Mouse (Mus musculus) hindbrain, embryonic 15.5 days (tissue): ENCODE measurements around the gene Nuak2. TPM values are rescaled to one million over a fixed set of nuclear protein-coding genes. Genes with fewer than 3 reads are reported as not detected.
A peak's percentile ranks its signal among the peaks of the same experiment; 100 is the strongest.

Experiments used
- ATAC-seq: fragments of 200-750 bp; cut with Nextera tagmentation; 2 replicates; pipeline ENCODE4 v1.8.0; 2017; ENCODE audit warnings: low read depth, moderate number of reproducible peaks, moderate TSS enrichment; ENCODE audit not compliant: low FRiP score
- H3K27ac ChIP-seq: fragments of 300-500 bp; sonication (generic); replicated peaks from 2 replicates; pipeline ENCODE4 v1.5.1; 2015; ENCODE audit warnings: mild to moderate bottlenecking, inconsistent platforms
- H3K27me3 ChIP-seq: fragments of 300-500 bp; sonication (generic); 2 replicates; pipeline ENCODE4 v1.6.1; 2015; ENCODE audit warnings: control low read depth, inconsistent platforms
- H3K36me3 ChIP-seq: fragments of 300-500 bp; sonication (generic); 2 replicates; pipeline ENCODE4 v1.6.1; 2015; ENCODE audit warnings: control low read depth, inconsistent platforms
- H3K4me1 ChIP-seq: fragments of 300-500 bp; sonication (generic); replicated peaks from 2 replicates; pipeline ENCODE4 v1.6.1; 2015; ENCODE audit warnings: control low read depth, inconsistent platforms
- H3K4me2 ChIP-seq: fragments of 300-500 bp; sonication (generic); 2 replicates; pipeline ENCODE4 v1.6.1; 2015; ENCODE audit warnings: moderate library complexity, mild to moderate bottlenecking, inconsistent platforms
- H3K4me3 ChIP-seq: fragments of 300-500 bp; sonication (generic); 2 replicates; pipeline ENCODE4 v1.5.1; 2015; ENCODE audit warnings: mild to moderate bottlenecking, inconsistent platforms
- H3K9ac ChIP-seq: fragments of 300-500 bp; sonication (generic); 2 replicates; pipeline ENCODE4 v1.6.1; 2015; ENCODE audit warnings: inconsistent platforms
- H3K9me3 ChIP-seq: fragments of 300-500 bp; sonication (generic); 2 replicates; pipeline ENCODE4 v1.6.1; 2016; ENCODE audit warnings: control low read depth, inconsistent platforms
- WGBS: fragments of 180-500 bp; shearing (Covaris S2); methylation state at CpG from one replicate; pipeline ENCODE4 v1.1.7; 2015; 5-methylcytosine and 5-hydroxymethylcytosine counted together
- polyA plus RNA-seq: library from polyadenylated mRNA; unstranded; fragments of >200 nt; fragmentation: Nextera tagmentation; extraction: Ambion mirVana; gene quantifications from 2 replicates; pipeline ENCODE4 v1.2.1, GENCODE M21; 2015

Nuak2 gene
- polyA plus RNA-seq, 1 experiment from 2014 or later, result 12.9 TPM

- Histone ChIP-seq H3K4me1 (peaks cover 47% of the 10 kb centered on the region), H3K27me3 (peaks cover 5% of the 10 kb centered on the region; the same call in 1 of the 2 replicates), H3K36me3 (no peaks in the 10 kb centered on the region), H3K9me3 (no peaks in the 10 kb centered on the region), H3K4me3 (peak overlapping the region; percentile 73), H3K27ac (peak overlapping the region; percentile 26), H3K4me2 (peak overlapping the region; percentile 85), H3K9ac (peak overlapping the region; percentile 70)
- ATAC-seq, result no peak
- 16% methylated on average over 7 of the region's 7 CpGs for WGBS
Observed at GRCm38 (mm10) chr1:132316625-132316994, 684 bp downstream of the Nuak2 start.

GRCm38 (mm10) chr1:132317413-132317812 lies 1.5 kb downstream of the Nuak2 start:
- 33% methylated on average over 4 of the region's 4 CpGs for WGBS
- Histone ChIP-seq H3K4me3 (peak overlapping the region; percentile 73; the same call in 1 of the 2 replicates), H3K4me1 (peaks cover 55% of the 10 kb centered on the region), H3K9me3 (no peaks in the 10 kb centered on the region), H3K36me3 (no peaks in the 10 kb centered on the region), H3K9ac (no peak overlapping the region; the same call in 1 of the 2 replicates), H3K4me2 (peak overlapping the region; percentile 85), H3K27me3 (peaks cover 5% of the 10 kb centered on the region; the same call in 1 of the 2 replicates), H3K27ac (peak overlapping the region; percentile 26)
- no peak for ATAC-seq

DNA sequence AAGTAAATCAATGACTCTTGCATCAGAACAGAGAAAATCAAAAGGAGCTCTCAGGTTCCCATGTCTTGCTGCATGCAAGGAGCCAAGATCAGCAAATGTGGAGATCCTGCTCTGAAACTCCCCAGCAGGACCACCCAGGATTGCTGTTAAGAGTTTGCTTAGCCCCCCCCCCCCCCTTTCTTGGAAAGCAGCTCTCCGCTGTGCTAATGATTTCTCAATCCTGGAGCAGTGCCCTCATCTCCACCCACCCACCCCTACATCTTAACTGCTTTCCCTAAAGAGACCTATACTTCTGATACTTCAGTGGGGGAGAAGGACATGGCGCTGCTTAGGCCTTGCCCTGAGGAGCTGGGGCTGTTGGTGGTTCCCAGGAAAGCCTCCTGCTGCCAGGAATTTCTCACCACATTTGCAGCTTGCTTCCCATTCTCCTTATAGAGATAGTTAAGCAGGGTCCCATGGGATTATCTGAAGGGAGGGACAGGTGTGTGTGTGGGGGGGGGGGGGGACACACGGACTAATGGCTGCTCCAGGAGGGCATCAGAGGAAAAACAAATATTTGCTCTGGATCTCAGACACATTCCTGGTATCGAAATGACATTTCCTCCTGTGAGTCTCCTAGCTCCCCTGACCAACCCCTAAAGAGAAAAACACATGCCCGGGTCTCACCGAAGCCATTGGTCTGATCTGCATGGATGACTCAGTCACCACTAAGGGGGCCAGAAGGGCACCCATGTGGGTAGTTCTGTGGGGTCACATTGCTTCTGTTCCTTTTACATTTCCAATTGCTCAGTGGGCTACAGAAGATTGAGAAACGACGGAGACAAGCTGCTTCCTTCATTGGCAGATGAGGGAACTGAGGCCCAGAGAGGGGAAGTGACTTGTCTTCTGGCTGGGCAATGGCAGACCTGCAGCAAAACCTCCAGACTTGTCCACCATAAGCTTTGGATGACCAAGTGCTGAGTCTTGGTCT lies 2.3 kb downstream of the Nuak2 start:
- no peak for ATAC-seq
- H3K9ac ChIP-seq, result peak overlapping the region; percentile 15; the same call in 1 of the 2 replicates
- peaks cover 63% of the 10 kb centered on the region for H3K4me1 ChIP-seq
- peak overlapping the region; percentile 73; the same call in 1 of the 2 replicates for H3K4me3 ChIP-seq
- H3K4me2 ChIP-seq, result peak overlapping the region; percentile 85
- WGBS, result 27% methylated on average over 8 of the region's 8 CpGs
- H3K27me3 ChIP-seq, result peaks cover 5% of the 10 kb centered on the region; the same call in 1 of the 2 replicates
- no peaks in the 10 kb centered on the region for H3K36me3 ChIP-seq
- H3K9me3 ChIP-seq, result no peaks in the 10 kb centered on the region
- H3K27ac ChIP-seq, result peak overlapping the region; percentile 63

GRCm38 (mm10) chr1:132319242-132319641 lies 3.3 kb downstream of the Nuak2 start:
- Histone ChIP-seq H3K4me1 (peaks cover 65% of the 10 kb centered on the region), H3K4me3 (no peak overlapping the region; the same call in 1 of the 2 replicates), H3K36me3 (no peaks in the 10 kb centered on the region), H3K9me3 (no peaks in the 10 kb centered on the region), H3K27me3 (peaks cover 5% of the 10 kb centered on the region; the same call in 1 of the 2 replicates), H3K9ac (no peak overlapping the region; the same call in 1 of the 2 replicates), H3K4me2 (peak overlapping the region; percentile 85), H3K27ac (peak overlapping the region; percentile 63)
- ATAC-seq, result 0 out of 2 replicates have a peak, but pooled peaks have one; percentile 13
- WGBS, result 36% methylated on average over 5 of the region's 5 CpGs

DNA sequence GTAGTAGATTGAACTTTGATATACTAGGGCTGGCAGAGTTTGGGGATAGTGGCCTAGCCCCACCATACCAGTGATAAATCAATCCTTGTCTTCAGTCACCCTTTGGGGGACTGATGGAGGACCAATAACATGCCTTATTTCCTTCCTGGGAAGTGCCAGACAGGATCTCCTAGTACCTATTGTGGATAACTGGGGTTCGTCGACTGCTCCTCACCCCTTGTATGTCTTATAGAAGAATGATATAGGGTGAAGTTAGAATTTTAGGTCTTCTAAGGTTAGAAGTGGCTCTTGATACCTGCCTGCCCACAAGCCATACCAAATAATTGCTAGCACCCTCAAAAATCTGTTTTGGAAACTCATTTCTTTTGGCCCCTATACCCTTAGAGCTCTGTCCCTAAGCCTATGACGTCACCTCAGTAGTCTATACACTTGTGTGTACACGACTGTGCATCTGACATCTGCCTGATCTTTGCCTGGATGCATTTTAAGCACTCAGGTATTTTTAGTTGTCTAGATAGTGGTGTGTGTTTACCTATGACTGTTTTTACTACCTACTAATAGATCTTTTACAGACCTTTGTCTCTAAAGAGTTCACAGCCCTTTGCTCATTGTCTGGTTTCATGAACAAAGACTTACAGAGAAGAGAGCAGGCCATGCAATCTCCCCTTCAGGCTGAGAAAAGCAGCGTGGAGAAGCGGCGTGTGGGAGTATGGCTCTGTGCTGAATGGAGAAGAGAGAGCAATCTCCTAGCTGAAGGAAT lies 6.1 kb downstream of the Nuak2 start:
- no peak overlapping the region for H3K4me3 ChIP-seq
- no peaks in the 10 kb centered on the region for H3K27me3 ChIP-seq
- WGBS, result 26% methylated on average over 7 of the region's 7 CpGs
- H3K36me3 ChIP-seq, result no peaks in the 10 kb centered on the region
- H3K4me2 ChIP-seq, result peak overlapping the region; percentile 20
- peaks cover 64% of the 10 kb centered on the region for H3K4me1 ChIP-seq
- ATAC-seq, result no peak
- H3K27ac ChIP-seq, result peak overlapping the region; percentile 85
- H3K9ac ChIP-seq, result peak overlapping the region; percentile 35; the same call in 1 of the 2 replicates
- no peaks in the 10 kb centered on the region for H3K9me3 ChIP-seq

GRCm38 (mm10) chr1:132322711-132323542 lies 7.0 kb downstream of the Nuak2 start:
- Histone ChIP-seq H3K36me3 (no peaks in the 10 kb centered on the region), H3K27ac (peak overlapping the region; percentile 85), H3K27me3 (no peaks in the 10 kb centered on the region), H3K4me2 (peak overlapping the region; percentile 20), H3K9ac (peak overlapping the region; percentile 35; the same call in 1 of the 2 replicates), H3K9me3 (no peaks in the 10 kb centered on the region), H3K4me1 (peaks cover 61% of the 10 kb centered on the region), H3K4me3 (no peak overlapping the region)
- whole genome bisulfite sequencing, result 12% methylated on average over 13 of the region's 13 CpGs
- ATAC-seq, result peak; percentile 85

DNA sequence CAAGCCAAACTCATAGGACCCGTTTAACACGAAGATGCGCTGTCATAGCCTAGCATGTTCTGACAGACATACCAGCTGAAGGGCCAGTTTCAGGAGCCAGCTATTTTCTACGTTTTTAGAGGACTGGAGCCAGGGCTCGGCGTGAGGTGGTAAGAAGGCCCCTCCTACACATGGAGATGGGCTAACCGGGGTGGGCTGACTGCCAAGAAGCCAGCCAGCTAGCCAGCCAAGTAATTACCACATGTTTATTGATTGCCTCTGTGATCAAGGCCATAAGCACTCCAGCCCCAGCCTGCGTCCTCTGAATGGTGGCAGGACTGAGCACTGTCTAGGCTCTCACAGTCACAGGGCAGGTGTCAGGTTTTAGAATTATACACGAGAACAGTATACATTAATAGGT lies 10.9 kb downstream of the Nuak2 start:
- peak; percentile 57 for ATAC-seq
- WGBS, result 30% methylated on average over 9 of the region's 9 CpGs
- peaks cover 6% of the 10 kb centered on the region for H3K36me3 ChIP-seq

DNA sequence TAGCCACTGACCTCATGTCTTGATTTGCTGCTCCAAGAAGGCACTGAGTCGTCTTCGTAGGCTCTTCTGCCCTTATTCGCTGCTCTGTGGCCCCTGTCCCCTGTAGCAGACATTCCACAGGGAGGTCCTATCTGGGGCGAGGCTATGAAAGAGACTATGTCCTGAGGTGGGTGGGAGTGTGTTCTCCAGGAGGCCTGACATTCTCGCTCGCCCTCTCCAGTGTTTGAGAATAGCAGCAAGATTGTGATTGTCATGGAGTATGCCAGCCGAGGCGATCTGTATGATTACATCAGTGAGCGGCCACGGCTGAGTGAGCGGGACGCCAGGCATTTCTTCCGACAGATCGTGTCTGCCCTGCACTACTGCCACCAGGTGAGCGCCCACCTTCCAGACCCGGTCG lies 11.6 kb downstream of the Nuak2 start:
- Histone ChIP-seq H3K27ac (0 out of 2 replicates have a peak overlapping the region, but pooled peaks have one; percentile 6), H3K27me3 (no peaks in the 10 kb centered on the region), H3K4me2 (no peak overlapping the region), H3K9me3 (no peaks in the 10 kb centered on the region), H3K36me3 (peaks cover 6% of the 10 kb centered on the region), H3K4me3 (no peak overlapping the region), H3K9ac (no peak overlapping the region), H3K4me1 (peaks cover 29% of the 10 kb centered on the region)
- ATAC-seq, result no peak
- WGBS, result 72% methylated on average over 17 of the region's 17 CpGs

More for the DNA sequence above, 10.9 kb downstream of the Nuak2 start:
- Histone ChIP-seq H3K4me1 (peaks cover 36% of the 10 kb centered on the region), H3K4me3 (no peak overlapping the region), H3K4me2 (no peak overlapping the region), H3K9ac (no peak overlapping the region), H3K27me3 (no peaks in the 10 kb centered on the region), H3K9me3 (no peaks in the 10 kb centered on the region), H3K27ac (peak overlapping the region; percentile 6; the same call in 1 of the 2 replicates)

- Histone ChIP-seq H3K9me3 (no peaks in the 10 kb centered on the region), H3K4me3 (no peak overlapping the region), H3K4me2 (no peak overlapping the region), H3K9ac (no peak overlapping the region), H3K27ac (no peak overlapping the region), H3K36me3 (peaks cover 6% of the 10 kb centered on the region), H3K27me3 (no peaks in the 10 kb centered on the region), H3K4me1 (peaks cover 27% of the 10 kb centered on the region)
- no peak for ATAC-seq
- WGBS, result 93% methylated on average over 3 of the region's 3 CpGs
Observed at GRCm38 (mm10) chr1:132328565-132328964, 12.6 kb downstream of the Nuak2 start.

DNA sequence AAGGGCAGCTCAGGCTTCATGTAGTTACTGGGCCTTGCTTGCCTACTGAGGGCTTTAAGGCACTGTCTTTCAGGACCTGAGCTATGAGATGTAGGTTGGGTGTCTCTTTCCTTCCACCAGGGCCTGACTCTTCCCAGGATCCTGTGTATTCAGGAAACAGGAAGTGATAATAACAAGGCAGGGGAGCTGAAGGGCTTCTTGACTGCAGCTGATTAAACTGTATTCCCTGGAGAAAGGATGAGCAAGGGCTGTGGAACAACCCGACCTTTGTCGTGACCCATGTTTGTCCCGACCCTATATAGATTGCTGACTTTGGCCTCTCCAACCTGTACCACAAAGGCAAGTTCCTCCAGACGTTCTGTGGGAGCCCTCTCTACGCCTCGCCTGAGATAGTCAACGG lies 13.7 kb downstream of the Nuak2 start:
- no peak for ATAC-seq
- Histone ChIP-seq H3K27me3 (no peaks in the 10 kb centered on the region), H3K9ac (no peak overlapping the region), H3K4me3 (no peak overlapping the region), H3K4me1 (peaks cover 36% of the 10 kb centered on the region), H3K9me3 (no peaks in the 10 kb centered on the region), H3K36me3 (peaks cover 6% of the 10 kb centered on the region), H3K27ac (no peak overlapping the region), H3K4me2 (no peak overlapping the region)
- WGBS, result 83% methylated on average over 7 of the region's 7 CpGs

- Histone ChIP-seq H3K9ac (no peak overlapping the region), H3K27me3 (no peaks in the 10 kb centered on the region), H3K4me2 (no peak overlapping the region), H3K4me3 (no peak overlapping the region), H3K27ac (no peak overlapping the region), H3K36me3 (peaks cover 6% of the 10 kb centered on the region), H3K4me1 (peaks cover 43% of the 10 kb centered on the region), H3K9me3 (no peaks in the 10 kb centered on the region)
- 73% methylated on average over 15 of the region's 15 CpGs for WGBS
- ATAC-seq, result no peak
Observed at GRCm38 (mm10) chr1:132330397-132330796, 14.5 kb downstream of the Nuak2 start.
